Mouse (Mus musculus) thymus, postnatal 10 days (tissue): ENCODE measurements around the gene Tsen2.

Source experiments
- DNase-seq, 2 experiments: peaks; one replicate each; pipeline ENCODE4 v3.0.0; 2021; ENCODE audit warnings: low spot score in 2 of 2

Gene Tsen2

GRCm38 (mm10) chr6:115544442-115544970, at the start of gene Tsen2:
Gene Tsen2, plus strand, starts transcription at chr6:115544664.
- peak; percentile 92 to 95 for DNase-seq

GRCm38 (mm10) chr6:115499540-115499939, 44.9 kb upstream of the Tsen2 start:
- no peak for DNase-seq

- no peak for DNase-seq
Measured at GRCm38 (mm10) chr6:115500234-115500633, 44.2 kb upstream of the Tsen2 start.

GRCm38 (mm10) chr6:115501131-115501530, 43.3 kb upstream of the Tsen2 start:
- no peak for DNase-seq

GRCm38 (mm10) chr6:115503038-115503437, 41.4 kb upstream of the Tsen2 start:
- no peak for DNase-seq

- DNase-seq: no peak
Measured at GRCm38 (mm10) chr6:115503549-115504159, 40.8 kb upstream of the Tsen2 start.

GRCm38 (mm10) chr6:115504160-115504558, 40.3 kb upstream of the Tsen2 start:
- no peak for DNase-seq

GRCm38 (mm10) chr6:115504915-115505314, 39.5 kb upstream of the Tsen2 start:
- DNase-seq: no peak

- no peak for DNase-seq
Measured at GRCm38 (mm10) chr6:115506425-115506824, 38.0 kb upstream of the Tsen2 start.

- DNase-seq: no peak
Measured at GRCm38 (mm10) chr6:115511447-115511846, 33.0 kb upstream of the Tsen2 start.

GRCm38 (mm10) chr6:115513207-115513606, 31.3 kb upstream of the Tsen2 start:
- no peak for DNase-seq

- DNase-seq: no peak
Measured at GRCm38 (mm10) chr6:115517904-115518303, 26.6 kb upstream of the Tsen2 start.

- DNase-seq: no peak
Measured at GRCm38 (mm10) chr6:115518352-115518751, 26.1 kb upstream of the Tsen2 start.

GRCm38 (mm10) chr6:115519275-115519699, 25.2 kb upstream of the Tsen2 start:
- peak; percentile 23 to 24 for DNase-seq

- DNase-seq: no peak
Measured at GRCm38 (mm10) chr6:115521923-115522322, 22.5 kb upstream of the Tsen2 start.

GRCm38 (mm10) chr6:115522691-115523146, 21.7 kb upstream of the Tsen2 start:
- DNase-seq: no peak

GRCm38 (mm10) chr6:115523201-115523600, 21.3 kb upstream of the Tsen2 start:
- DNase-seq: no peak

- no peak for DNase-seq
Measured at GRCm38 (mm10) chr6:115524449-115524990, 19.9 kb upstream of the Tsen2 start.

GRCm38 (mm10) chr6:115527418-115527817, 17.0 kb upstream of the Tsen2 start:
- DNase-seq: no peak

- no peak for DNase-seq
Measured at GRCm38 (mm10) chr6:115528372-115528771, 16.1 kb upstream of the Tsen2 start.

- DNase-seq: no peak
Measured at GRCm38 (mm10) chr6:115534617-115535016, 9.8 kb upstream of the Tsen2 start.

- DNase-seq: no peak
Measured at GRCm38 (mm10) chr6:115536169-115536568, 8.3 kb upstream of the Tsen2 start.

- DNase-seq: peak; percentile 70 to 83
Measured at GRCm38 (mm10) chr6:115538645-115539429, 5.6 kb upstream of the Tsen2 start.
